Mouse (Mus musculus): ENCODE measurements around the gene Gimap4. TPM values are rescaled to one million over a fixed set of nuclear protein-coding genes. Genes with fewer than 3 reads are reported as not detected.

The Gimap4 gene
- total and polyA plus RNA-seq, 3 experiments: 113 to 264 (median 203) TPM

DNA sequence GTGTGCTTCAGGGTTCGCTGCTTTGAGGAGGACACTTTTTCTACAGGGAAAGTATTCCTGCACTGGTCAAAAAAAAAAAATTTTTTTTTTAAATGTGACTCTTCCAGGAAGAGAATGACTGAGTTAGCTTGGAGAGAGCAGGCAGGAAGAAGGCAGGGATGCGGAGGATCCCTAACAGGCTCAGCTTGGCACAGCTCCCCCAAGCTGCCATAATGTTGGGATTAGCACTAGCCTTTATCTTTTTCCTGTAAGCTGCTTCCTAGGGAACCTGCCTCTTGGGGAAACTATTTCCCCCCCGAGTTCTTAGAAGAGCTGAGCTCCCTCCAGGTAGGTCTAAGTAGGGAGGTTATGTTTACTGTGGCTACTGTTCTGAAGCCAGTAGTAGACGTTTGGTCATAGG, 457 bp downstream of the Gimap4 start:
- TF ChIP-seq CHD1 (IDR thresholded peaks at IDR 0.05; ENCODE audit: low read depth, low read length) (peak; percentile 52; the same call in 1 of the 2 replicates), SIN3A (IDR thresholded peaks at IDR 0.05; ENCODE audit: low read length) (peak; percentile 65; the same call in 1 of the 2 replicates), MYC (IDR thresholded peaks at IDR 0.05; ENCODE audit: low read depth, low read length) (no peak), UBTF (IDR thresholded peaks at IDR 0.05; ENCODE audit: low read depth, low read length) (0 out of 2 replicates have a peak, but pooled peaks have one; percentile 14)
- H3K27me3 ChIP-seq (replicated peaks): no peaks in the 10 kb centered on the region
- in situ Hi-C loops (cut with MboI; ENCODE audit: low pct_ligation_motif_present, low pct_unique_long_range_greater_than_20kb, low sequenced_read_pairs): loop anchor here (5.0 kb wide), 1 partner anchor 38 kb away; the partner anchor contains the start of gene Gimap8
- H3K79me2 ChIP-seq (replicated peaks; ENCODE audit: control insufficient read depth, extremely low read depth, insufficient read depth, poor library complexity, severe bottlenecking): peaks cover 40% of the 10 kb centered on the region
- H3K4me2 ChIP-seq (ENCODE audit: insufficient read depth, low read depth, poor library complexity, severe bottlenecking): peak overlapping the region; percentile 96
- H3K36me3 ChIP-seq (replicated peaks in 1 of 2; ENCODE audit: control insufficient read depth in 1 of 2, insufficient read depth in 1 of 2, low read length in 1 of 2): peaks cover 5 to 20% of the 10 kb centered on the region in 2 experiments
- dilution Hi-C loops (cut with MboI; ENCODE audit: extremely low pct_ligation_motif_present, extremely low pct_unique_long_range_greater_than_20kb, low sequenced_read_pairs): no loop called here
- H3K27ac ChIP-seq (ENCODE audit: insufficient read depth, low read depth): peak overlapping the region; percentile 97
- peak overlapping the region; percentile 96 for H3K9ac ChIP-seq (ENCODE audit: insufficient read depth, low read depth)
- peak overlapping the region; percentile 56 to 76 (median 63) for H3K4me3 ChIP-seq (replicated peaks in 1 of 3; ENCODE audit: low read depth in 2 of 3, low read length in 2 of 3, poor library complexity in 1 of 3)
- H3K4me1 ChIP-seq (ENCODE audit: control insufficient read depth in 1 of 2, insufficient read depth in 2 of 2): peaks cover 14 to 71% of the 10 kb centered on the region in 2 experiments
- no peak for DNase-seq (ENCODE audit: extremely low read depth)
- H3K9me3 ChIP-seq (replicated peaks; ENCODE audit: low read length): no peaks in the 10 kb centered on the region

- H3K4me1 ChIP-seq (ENCODE audit: control insufficient read depth in 1 of 2, insufficient read depth in 2 of 2): peaks cover 10 to 71% of the 10 kb centered on the region in 2 experiments
- no peak for DNase-seq (ENCODE audit: extremely low read depth)
- peaks cover 44% of the 10 kb centered on the region for H3K79me2 ChIP-seq (replicated peaks; ENCODE audit: control insufficient read depth, extremely low read depth, insufficient read depth, poor library complexity, severe bottlenecking)
- H3K9me3 ChIP-seq (replicated peaks; ENCODE audit: low read length): no peaks in the 10 kb centered on the region
- in situ Hi-C loops (cut with MboI; ENCODE audit: low pct_ligation_motif_present, low pct_unique_long_range_greater_than_20kb, low sequenced_read_pairs): no loop called here
- peaks cover 8 to 20% of the 10 kb centered on the region in 2 experiments for H3K36me3 ChIP-seq (replicated peaks in 1 of 2; ENCODE audit: control insufficient read depth in 1 of 2, insufficient read depth in 1 of 2, low read length in 1 of 2)
- H3K9ac ChIP-seq (ENCODE audit: insufficient read depth, low read depth): peak overlapping the region; percentile 96
- peak overlapping the region; percentile 96 for H3K4me2 ChIP-seq (ENCODE audit: insufficient read depth, low read depth, poor library complexity, severe bottlenecking)
- H3K27me3 ChIP-seq (replicated peaks): no peaks in the 10 kb centered on the region
- TF ChIP-seq TBP (conservative IDR thresholded peaks at IDR 0.05; ENCODE audit: low read depth, low read length) (no peak), MYC (IDR thresholded peaks at IDR 0.05; ENCODE audit: low read depth, low read length) (no peak), MXI1 (IDR thresholded peaks at IDR 0.05; ENCODE audit: low read depth, low read length) (no peak), ELF1 (IDR thresholded peaks at IDR 0.05; ENCODE audit: low read depth, low read length) (no peak), SIN3A (IDR thresholded peaks at IDR 0.05; ENCODE audit: low read length) (no peak), TCF12 (IDR thresholded peaks at IDR 0.05; ENCODE audit: low read depth, low read length) (no peak), MAFK (IDR thresholded peaks at IDR 0.05; ENCODE audit: insufficient replicate concordance, low read length) (no peak), BHLHE40 (IDR thresholded peaks at IDR 0.05; ENCODE audit: low read depth, low read length) (no peak), IRF4 (IDR thresholded peaks at IDR 0.05; ENCODE audit: low read depth, low read length) (no peak), NELFE (IDR thresholded peaks at IDR 0.05; ENCODE audit: low read depth, low read length) (no peak), POLR2A (IDR thresholded peaks at IDR 0.05; ENCODE audit: low read depth, low read length) (no peak), RAD21 (IDR thresholded peaks at IDR 0.05; ENCODE audit: low read depth, low read length) (no peak), ZC3H11A (IDR thresholded peaks at IDR 0.05; ENCODE audit: low read depth, low read length) (no peak), PAX5 (IDR thresholded peaks at IDR 0.05; ENCODE audit: low read length) (no peak), E2F4 (IDR thresholded peaks at IDR 0.05; ENCODE audit: insufficient replicate concordance, low read depth, low read length) (no peak), MEF2A (IDR thresholded peaks at IDR 0.05; ENCODE audit: borderline replicate concordance, low read depth, low read length) (no peak), RCOR1 (conservative IDR thresholded peaks at IDR 0.05; ENCODE audit: low read depth, low read length) (no peak), MAX (IDR thresholded peaks at IDR 0.05; ENCODE audit: low read length) (no peak), UBTF (IDR thresholded peaks at IDR 0.05; ENCODE audit: low read depth, low read length) (no peak), CHD1 (IDR thresholded peaks at IDR 0.05; ENCODE audit: low read depth, low read length) (peak; percentile 81; the same call in 1 of the 2 replicates), POLR2AphosphoS2 (IDR thresholded peaks at IDR 0.05; ENCODE audit: low read depth, low read length) (no peak; the same call in 1 of the 2 replicates), JUND (conservative IDR thresholded peaks at IDR 0.05; ENCODE audit: low read depth, low read length) (no peak), EP300 (IDR thresholded peaks at IDR 0.05; ENCODE audit: low read length) (0 out of 2 replicates have a peak, but pooled peaks have one; percentile 11), JUN (IDR thresholded peaks at IDR 0.05; ENCODE audit: insufficient read depth, low read depth, low read length) (no peak), CTCF (conservative IDR thresholded peaks at IDR 0.05 in 1 of 2, IDR thresholded peaks at IDR 0.05 in 1 of 2; ENCODE audit: low read depth in 2 of 2, low read length in 2 of 2) (no peak), NRF1 (IDR thresholded peaks at IDR 0.05; ENCODE audit: low read depth, low read length) (0 out of 2 replicates have a peak, but pooled peaks have one; percentile 14)
- H3K27ac ChIP-seq (ENCODE audit: insufficient read depth, low read depth): peak overlapping the region; percentile 97
- H3K4me3 ChIP-seq (replicated peaks in 1 of 3; ENCODE audit: low read depth in 2 of 3, low read length in 2 of 3, poor library complexity in 1 of 3): peak overlapping the region; percentile 56 to 76 (median 63)
- dilution Hi-C loops (cut with MboI; ENCODE audit: extremely low pct_ligation_motif_present, extremely low pct_unique_long_range_greater_than_20kb, low sequenced_read_pairs): no loop called here
Measured at GRCm38 (mm10) chr6:48685251-48685650, 902 bp downstream of the Gimap4 start.
